Mouse (Mus musculus): ENCODE data around the gene Fbxw19.

GRCm38 (mm10) chr9:109432956-109433355 lies 62.7 kb downstream of the Fbxw19 start:
- TF ChIP-seq CTCF (IDR thresholded peaks at IDR 0.05; ENCODE audit: extremely low read depth, insufficient read depth, insufficient read length, insufficient replicate concordance) (no peak), POLR2A (IDR thresholded peaks at IDR 0.05; ENCODE audit: low read depth, low read length) (no peak)

Data from spleen, adult 2 months (tissue).